Mouse (Mus musculus) embryonic facial prominence, embryonic 15.5 days (tissue): ENCODE measurements around the gene Hoxa3. TPM values are rescaled to one million over a fixed set of nuclear protein-coding genes. Genes with fewer than 3 reads are reported as not detected.

ENCODE experiments used
- ATAC-seq: fragments of 200-750 bp; cut with Nextera tagmentation; 2 replicates; pipeline ENCODE4 v1.8.0; 2017; ENCODE audit warnings: low read depth, moderate TSS enrichment; ENCODE audit not compliant: insufficient number of reproducible peaks, low FRiP score, low TSS enrichment
- H3K27ac ChIP-seq: fragments of 300-500 bp; sonication (generic); replicated peaks from 2 replicates; pipeline ENCODE4 v1.5.1; 2015; ENCODE audit warnings: mild to moderate bottlenecking, inconsistent platforms
- H3K27me3 ChIP-seq: fragments of 300-500 bp; sonication (generic); 2 replicates; pipeline ENCODE4 v1.6.1; 2015; ENCODE audit warnings: inconsistent platforms
- H3K36me3 ChIP-seq: fragments of 300-500 bp; sonication (generic); 2 replicates; pipeline ENCODE4 v1.6.1; 2015; ENCODE audit warnings: mild to moderate bottlenecking, inconsistent platforms
- H3K4me1 ChIP-seq: fragments of 300-500 bp; sonication (generic); 2 replicates; pipeline ENCODE4 v1.6.1; 2015; ENCODE audit warnings: inconsistent platforms
- H3K4me2 ChIP-seq: fragments of 300-500 bp; sonication (generic); replicated peaks from 2 replicates; pipeline ENCODE4 v1.6.1; 2015; ENCODE audit warnings: mild to moderate bottlenecking, inconsistent platforms
- H3K4me3 ChIP-seq: fragments of 300-500 bp; sonication (generic); replicated peaks from 2 replicates; pipeline ENCODE4 v1.5.1; 2015; ENCODE audit warnings: mild to moderate bottlenecking, inconsistent platforms
- H3K9ac ChIP-seq: fragments of 300-500 bp; sonication (generic); 2 replicates; pipeline ENCODE4 v1.6.1; 2015; ENCODE audit warnings: inconsistent platforms
- H3K9me3 ChIP-seq: fragments of 300-500 bp; sonication (generic); replicated peaks from 2 replicates; pipeline ENCODE4 v1.6.1; 2016; ENCODE audit warnings: inconsistent platforms
- WGBS: fragments of 180-500 bp; shearing (Covaris S2); methylation state at CpG from one replicate; pipeline ENCODE4 v1.1.7; 2015; 5-methylcytosine and 5-hydroxymethylcytosine counted together
- polyA plus RNA-seq: library from polyadenylated mRNA; unstranded; fragments of >200 nt; fragmentation: Nextera tagmentation; extraction: Ambion mirVana; gene quantifications from 2 replicates; pipeline ENCODE4 v1.2.1, GENCODE M21; 2015

Hoxa3 gene
- polyA plus RNA-seq, 1 experiment from 2014 or later = 0.13 TPM

GRCm38 (mm10) chr6:52221337-52221992 lies 8.3 kb upstream of the Hoxa3 start, which contains the start of gene Hoxa7:
Gene Hoxa7 (minus strand): TSS chr6:52221854.
- Histone ChIP-seq H3K9ac (no peak within 1 kb of the TSS), H3K36me3 (no peaks in the 10 kb centered on the region), H3K27ac (no peak within 1 kb of the TSS), H3K4me1 (peaks cover 37% of the 10 kb centered on the region), H3K9me3 (no peaks in the 10 kb centered on the region), H3K4me3 (peak within 1 kb of the TSS; percentile 52), H3K4me2 (peak within 1 kb of the TSS; percentile 96), H3K27me3 (peaks cover 100% of the 10 kb centered on the region)
- 0 out of 2 replicates have a peak, but pooled peaks have one; percentile 22 for ATAC-seq
- WGBS = 2% methylated on average over 46 of the region's 46 CpGs

DNA sequence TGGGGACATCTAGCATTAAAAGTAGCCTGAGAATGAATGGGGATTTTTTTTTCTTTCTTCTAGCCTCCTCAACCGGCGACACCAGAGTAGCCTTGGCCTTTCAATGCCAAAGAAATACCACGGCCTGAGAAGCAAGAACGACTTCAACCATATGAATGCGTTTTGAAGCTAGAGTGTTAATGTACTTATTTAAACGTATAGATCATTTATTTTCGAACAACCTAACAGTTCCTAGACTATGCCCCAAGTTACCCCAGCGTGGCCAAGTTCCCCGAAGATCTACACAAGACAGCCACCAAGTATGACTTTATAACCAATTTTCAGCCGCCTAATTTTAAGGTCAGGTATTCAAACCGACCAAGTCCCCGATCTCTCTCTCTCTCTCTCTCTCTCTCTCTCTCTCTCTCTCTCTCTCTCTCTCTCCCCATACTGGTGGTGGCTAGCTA lies 7.8 kb upstream of the Hoxa3 start:
- peaks cover 100% of the 10 kb centered on the region for H3K27me3 ChIP-seq

DNA sequence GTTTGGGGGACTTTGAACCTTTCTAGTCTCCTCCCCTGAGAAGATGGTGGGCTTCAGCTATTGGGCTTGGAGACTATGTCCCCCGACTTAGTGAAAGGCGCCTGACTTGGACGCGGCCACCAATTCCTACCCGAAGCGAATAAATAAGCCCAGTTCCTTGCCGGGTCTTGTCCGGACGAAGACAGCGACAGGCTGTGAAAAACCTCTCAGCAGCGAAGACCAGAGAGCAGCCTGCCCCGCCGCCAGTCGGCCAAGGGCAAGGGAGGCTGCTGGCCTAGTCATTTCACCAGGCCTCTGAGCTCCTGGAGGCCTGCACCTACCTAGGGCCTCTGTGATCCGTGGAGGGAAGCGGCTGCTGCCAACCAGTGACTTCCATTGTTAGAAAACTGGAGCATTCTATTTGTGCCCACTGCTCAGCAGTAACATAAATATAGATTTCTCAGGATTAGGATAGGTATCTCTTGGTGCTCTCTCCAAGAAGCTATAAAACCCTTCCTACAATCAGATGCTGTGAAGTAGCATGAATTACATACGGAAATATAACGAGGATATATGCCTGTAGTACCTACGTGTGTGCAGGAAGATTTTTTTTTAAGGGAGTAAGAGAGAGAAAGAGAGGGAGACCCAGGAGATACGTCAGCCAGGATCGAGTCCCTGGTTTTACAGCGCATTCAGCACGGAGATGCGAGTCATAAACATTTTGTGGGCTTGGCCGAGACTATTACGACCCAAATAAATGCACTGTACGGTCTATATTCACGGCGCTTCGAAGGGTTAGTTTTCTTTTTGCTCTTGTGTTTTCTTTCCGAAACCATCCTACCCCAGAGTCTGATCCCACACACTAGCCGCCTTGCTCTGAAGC lies 7.1 kb upstream of the Hoxa3 start:
- peaks cover 30% of the 10 kb centered on the region for H3K4me1 ChIP-seq
- peaks cover 100% of the 10 kb centered on the region for H3K27me3 ChIP-seq
- H3K36me3 ChIP-seq = no peaks in the 10 kb centered on the region
- H3K9me3 ChIP-seq = no peaks in the 10 kb centered on the region
- ATAC-seq = no peak
- no peak overlapping the region for H3K27ac ChIP-seq
- no peak overlapping the region for H3K4me2 ChIP-seq
- 23% methylated on average over 32 of the region's 32 CpGs for WGBS
- 0 out of 2 replicates have a peak overlapping the region, but pooled peaks have one; percentile 52 for H3K4me3 ChIP-seq
- no peak overlapping the region for H3K9ac ChIP-seq

More for the DNA sequence above, 7.8 kb upstream of the Hoxa3 start:
- Histone ChIP-seq H3K36me3 (no peaks in the 10 kb centered on the region), H3K27ac (no peak overlapping the region), H3K4me3 (peak overlapping the region; percentile 52), H3K4me1 (peaks cover 34% of the 10 kb centered on the region), H3K4me2 (peak overlapping the region; percentile 96), H3K9me3 (no peaks in the 10 kb centered on the region), H3K9ac (no peak overlapping the region)
- ATAC-seq = no peak
- 9% methylated on average over 12 of the region's 12 CpGs for WGBS

GRCm38 (mm10) chr6:52219234-52219942 lies 6.3 kb upstream of the Hoxa3 start:
- no peaks in the 10 kb centered on the region for H3K36me3 ChIP-seq
- no peak overlapping the region for H3K4me2 ChIP-seq
- no peak overlapping the region for H3K4me3 ChIP-seq
- no peak overlapping the region for H3K9ac ChIP-seq
- H3K27ac ChIP-seq = no peak overlapping the region
- no peak for ATAC-seq
- no peaks in the 10 kb centered on the region for H3K9me3 ChIP-seq
- 32% methylated on average over 9 of the region's 9 CpGs for WGBS
- H3K4me1 ChIP-seq = peaks cover 26% of the 10 kb centered on the region
- H3K27me3 ChIP-seq = peaks cover 100% of the 10 kb centered on the region

- 10% methylated on average over 14 of the region's 14 CpGs for WGBS
- H3K4me2 ChIP-seq = no peak overlapping the region
- no peaks in the 10 kb centered on the region for H3K36me3 ChIP-seq
- peaks cover 26% of the 10 kb centered on the region for H3K4me1 ChIP-seq
- H3K9ac ChIP-seq = no peak overlapping the region
- H3K9me3 ChIP-seq = no peaks in the 10 kb centered on the region
- H3K27me3 ChIP-seq = peaks cover 100% of the 10 kb centered on the region
- no peak for ATAC-seq
- no peak overlapping the region for H3K4me3 ChIP-seq
- H3K27ac ChIP-seq = no peak overlapping the region
Measured at GRCm38 (mm10) chr6:52218643-52219215, 5.6 kb upstream of the Hoxa3 start.

GRCm38 (mm10) chr6:52217895-52218642 lies 4.9 kb upstream of the Hoxa3 start:
- no peak overlapping the region for H3K9ac ChIP-seq
- no peak overlapping the region for H3K27ac ChIP-seq
- H3K36me3 ChIP-seq = no peaks in the 10 kb centered on the region
- H3K4me2 ChIP-seq = peak overlapping the region; percentile 37
- peaks cover 27% of the 10 kb centered on the region for H3K4me1 ChIP-seq
- 4% methylated on average over 23 of the region's 23 CpGs for WGBS
- H3K27me3 ChIP-seq = peaks cover 100% of the 10 kb centered on the region
- no peak for ATAC-seq
- no peaks in the 10 kb centered on the region for H3K9me3 ChIP-seq
- H3K4me3 ChIP-seq = peak overlapping the region; percentile 29

GRCm38 (mm10) chr6:52217459-52217768 lies 4.3 kb upstream of the Hoxa3 start:
- H3K36me3 ChIP-seq = no peaks in the 10 kb centered on the region
- WGBS = under 1% methylated on average over 25 of the region's 25 CpGs
- H3K4me2 ChIP-seq = peak overlapping the region; percentile 37
- ATAC-seq = no peak
- H3K9ac ChIP-seq = no peak overlapping the region
- H3K4me1 ChIP-seq = peaks cover 33% of the 10 kb centered on the region
- no peak overlapping the region for H3K27ac ChIP-seq
- peaks cover 100% of the 10 kb centered on the region for H3K27me3 ChIP-seq
- peak overlapping the region; percentile 29 for H3K4me3 ChIP-seq
- H3K9me3 ChIP-seq = no peaks in the 10 kb centered on the region

DNA sequence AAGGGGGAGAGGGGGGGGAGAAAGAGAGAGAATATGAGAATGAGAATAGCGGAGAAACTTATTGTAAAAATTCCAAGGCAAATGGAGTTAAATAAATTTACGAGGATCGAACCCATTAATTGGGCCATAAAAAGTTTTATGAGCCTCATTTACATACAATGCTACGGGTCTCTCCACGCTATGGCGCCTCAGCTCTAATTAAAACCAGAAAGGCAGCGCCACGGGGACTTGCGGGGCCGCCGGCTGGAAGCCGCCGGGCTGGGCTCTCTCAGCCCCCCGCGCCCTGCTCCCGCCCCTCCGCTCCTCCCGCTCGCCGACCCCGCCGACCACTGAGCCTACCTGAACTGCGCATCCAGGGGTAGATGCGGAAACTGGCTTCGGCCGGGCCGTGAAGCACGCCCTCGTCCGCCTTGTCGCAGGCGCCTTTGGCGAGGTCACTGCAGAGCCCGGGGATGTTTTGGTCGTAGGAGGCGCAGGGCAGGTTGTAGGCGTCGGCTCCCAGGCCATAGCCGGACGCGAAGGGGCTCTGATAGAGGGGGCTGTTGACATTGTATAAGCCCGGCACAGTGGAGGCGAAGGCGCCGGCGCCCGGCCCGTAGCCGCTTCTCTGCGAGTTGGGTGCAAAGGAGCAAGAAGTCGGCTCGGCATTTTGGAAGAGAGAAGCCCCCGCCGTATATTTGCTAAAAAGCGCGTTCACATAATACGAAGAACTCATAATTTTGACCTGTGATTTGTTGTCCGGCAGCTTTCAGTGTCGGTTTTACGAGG lies 3.7 kb upstream of the Hoxa3 start:
- Histone ChIP-seq H3K9ac (no peak overlapping the region), H3K27ac (no peak overlapping the region), H3K4me2 (peak overlapping the region; percentile 37), H3K4me3 (peak overlapping the region; percentile 29), H3K27me3 (peaks cover 100% of the 10 kb centered on the region), H3K9me3 (no peaks in the 10 kb centered on the region), H3K36me3 (no peaks in the 10 kb centered on the region), H3K4me1 (peaks cover 31% of the 10 kb centered on the region)
- no peak for ATAC-seq
- 3% methylated on average over 60 of the region's 60 CpGs for WGBS

DNA sequence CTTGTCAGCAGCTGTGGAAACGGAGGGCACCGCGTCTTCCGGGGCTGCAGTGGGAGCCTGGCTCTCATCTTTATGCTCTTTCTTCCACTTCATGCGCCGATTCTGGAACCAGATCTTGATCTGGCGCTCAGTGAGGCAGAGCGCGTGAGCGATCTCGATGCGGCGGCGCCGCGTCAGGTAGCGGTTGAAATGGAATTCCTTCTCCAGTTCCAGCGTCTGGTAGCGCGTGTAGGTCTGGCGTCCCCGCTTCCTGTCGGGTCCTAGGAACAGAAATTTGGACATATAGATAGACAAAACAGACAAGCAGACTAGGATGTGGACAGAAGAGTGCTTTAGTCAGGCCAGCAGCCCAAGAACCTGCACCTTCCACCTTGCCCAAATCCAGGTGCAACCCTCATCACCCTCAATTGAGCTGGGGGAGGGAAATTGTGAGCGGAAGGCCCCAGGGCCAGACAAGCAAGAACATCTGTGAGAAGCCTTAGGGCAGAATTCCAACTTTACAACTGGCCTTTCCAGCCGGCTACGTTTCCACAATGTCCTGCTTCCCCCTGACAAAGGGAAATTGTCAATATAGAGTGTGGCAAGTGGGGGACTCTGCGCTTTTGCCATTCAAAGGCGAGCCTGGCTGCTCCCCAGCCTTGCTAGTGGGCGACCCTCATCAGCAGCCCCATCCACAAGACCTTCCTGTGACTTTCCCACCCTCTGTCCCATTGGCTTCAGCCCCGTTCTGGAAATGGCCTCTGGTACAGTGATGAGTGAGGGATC lies 2.8 kb upstream of the Hoxa3 start:
- no peak overlapping the region for H3K27ac ChIP-seq
- H3K4me2 ChIP-seq = no peak overlapping the region
- H3K4me3 ChIP-seq = no peak overlapping the region
- no peaks in the 10 kb centered on the region for H3K36me3 ChIP-seq
- H3K9ac ChIP-seq = no peak overlapping the region
- peaks cover 25% of the 10 kb centered on the region for H3K4me1 ChIP-seq
- H3K27me3 ChIP-seq = peaks cover 100% of the 10 kb centered on the region
- no peaks in the 10 kb centered on the region for H3K9me3 ChIP-seq
- ATAC-seq = no peak
- 2% methylated on average over 30 of the region's 30 CpGs for WGBS
